Mouse (Mus musculus): ENCODE measurements around the gene Wipf2. TPM values are rescaled to one million over a fixed set of nuclear protein-coding genes. Genes with fewer than 3 reads are reported as not detected.
A peak's percentile ranks its signal among the peaks of the same experiment; 100 is the strongest.

The Wipf2 gene
- polyA plus RNA-seq, 1 experiment from 2014 or later, result 11.2 TPM

DNA sequence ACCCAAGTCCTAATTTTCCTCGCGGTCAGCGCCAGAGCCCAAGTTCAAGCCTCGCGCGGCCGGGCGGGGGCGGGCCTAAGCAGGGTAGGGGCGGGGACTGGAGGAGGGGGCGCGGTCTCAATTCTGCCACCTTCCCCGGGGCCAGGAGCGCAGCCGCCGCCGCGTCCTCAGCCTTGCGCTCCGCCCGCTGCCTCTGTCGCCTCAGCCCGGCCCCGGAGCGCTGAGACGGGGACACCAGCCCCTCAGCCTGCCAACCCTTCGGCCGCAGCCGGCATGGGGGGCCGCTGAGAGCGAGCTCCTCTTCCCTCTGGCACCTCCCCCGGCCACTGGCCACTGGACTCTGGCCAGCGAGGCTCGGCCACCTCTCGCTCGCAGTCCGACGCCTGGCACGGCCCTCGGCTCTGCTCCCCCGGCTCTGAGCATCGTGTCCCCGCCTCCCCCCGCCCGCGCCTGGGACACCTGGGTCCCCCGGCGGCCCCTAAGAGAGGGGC is 26.7 kb upstream of the Wipf2 start, which contains the start of gene Rapgefl1:
Gene Rapgefl1 (plus strand): TSS at position 135 of the 491 bp plus-strand sequence.
- ATAC-seq, result peak; percentile 70
- TF ChIP-seq CTCF (IDR thresholded peaks at IDR 0.05), result no peak
- ChIA-PET POLR2A (interaction anchor here (0.6 to 1.1 kb wide), 5 partner anchors 10 to 48 kb away, joined by 3 to 4 read pairs (median 3); no protein-coding TSS in a partner anchor), CTCF (no interaction called here)
- in situ Hi-C loops (cut with MboI; ENCODE audit: low pct_unique_long_range_greater_than_20kb), result no loop called here
- no peak for DNase-seq (ENCODE audit: low read depth, low spot score)
- H3K27me3 ChIP-seq, result no peaks in the 10 kb centered on the region

DNA sequence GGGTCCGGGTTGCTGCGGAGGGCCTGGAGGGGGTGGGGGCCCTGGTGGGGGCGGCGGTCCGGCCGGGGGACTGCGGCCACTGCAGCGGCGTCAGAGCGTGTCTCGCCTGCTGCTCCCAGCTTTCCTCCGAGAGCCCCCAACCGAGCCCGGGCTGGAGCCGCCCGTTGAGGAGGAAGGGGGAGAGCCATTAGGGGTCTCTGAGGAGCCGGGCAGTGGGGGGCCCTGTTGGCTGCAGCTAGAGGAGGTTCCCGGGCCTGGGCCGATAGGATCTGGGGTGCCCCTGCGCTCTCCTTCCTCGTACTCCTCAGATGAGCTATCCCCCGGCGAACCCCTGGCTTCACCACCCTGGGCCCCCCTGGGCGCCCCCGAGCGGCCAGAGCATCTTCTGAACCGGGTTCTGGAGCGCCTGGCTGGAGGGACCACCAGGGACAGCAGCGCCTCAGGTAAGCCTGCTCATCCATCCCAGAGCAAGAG is 26.2 kb upstream of the Wipf2 start:
- in situ Hi-C loops (cut with MboI; ENCODE audit: low pct_unique_long_range_greater_than_20kb), result no loop called here
- no peak for DNase-seq (ENCODE audit: low read depth, low spot score)
- no peaks in the 10 kb centered on the region for H3K27me3 ChIP-seq
- no peak for TF ChIP-seq CTCF (IDR thresholded peaks at IDR 0.05)
- ChIA-PET CTCF (no interaction called here), POLR2A (interaction anchor here (0.5 to 1.1 kb wide), 6 partner anchors 9 to 49 kb away, joined by 3 to 8 read pairs (median 3); no protein-coding TSS in a partner anchor)
- no peak for ATAC-seq

DNA sequence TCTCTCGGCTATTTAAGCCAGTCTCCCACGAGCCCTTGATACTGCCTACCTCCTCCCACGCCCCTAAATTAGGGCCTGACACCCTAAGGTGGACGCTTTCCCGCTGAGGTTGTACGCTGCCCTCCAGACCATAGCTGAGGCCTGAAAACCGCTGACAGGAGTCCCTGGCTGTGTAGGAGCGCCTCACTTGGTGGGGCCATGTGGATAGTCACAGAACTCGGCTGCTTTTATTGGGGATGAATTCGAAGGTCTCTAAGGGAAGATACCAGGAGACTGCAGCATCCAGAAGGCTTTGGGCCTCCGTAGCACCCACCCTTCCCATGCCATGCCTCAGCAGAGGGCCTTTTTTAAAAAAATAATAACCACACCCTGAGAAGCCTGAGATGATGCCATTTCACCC is 25.5 kb upstream of the Wipf2 start:
- no peaks in the 10 kb centered on the region for H3K27me3 ChIP-seq
- ChIA-PET CTCF (no interaction called here), POLR2A (interaction anchor here (0.5 to 1.1 kb wide), 2 partner anchors 14 to 17 kb away, joined by 3 to 4 read pairs; no protein-coding TSS in a partner anchor)
- ATAC-seq (no peak), DNase-seq (ENCODE audit: low read depth, low spot score) (no peak)
- TF ChIP-seq CTCF (IDR thresholded peaks at IDR 0.05), result no peak
- in situ Hi-C loops (cut with MboI; ENCODE audit: low pct_unique_long_range_greater_than_20kb), result no loop called here

DNA sequence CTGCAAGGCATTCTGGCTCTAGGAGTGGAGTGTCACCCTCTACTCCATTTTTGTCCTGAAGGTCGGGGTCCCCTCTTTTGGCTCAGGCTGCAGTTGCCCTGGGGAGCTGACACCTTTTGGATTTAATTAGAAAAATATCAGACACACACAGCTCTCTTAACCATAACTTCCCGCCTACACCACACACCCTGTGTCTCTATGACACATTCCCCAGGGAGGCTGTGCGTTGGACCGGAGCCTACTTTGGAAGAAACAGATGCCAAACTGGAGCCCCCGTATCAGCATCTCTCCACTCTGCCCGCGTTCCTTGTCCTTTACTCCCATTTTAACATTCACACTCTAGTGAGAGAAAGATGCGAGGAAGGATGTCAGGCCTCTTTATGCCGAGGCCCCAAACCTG is 24.9 kb upstream of the Wipf2 start:
- in situ Hi-C loops (cut with MboI; ENCODE audit: low pct_unique_long_range_greater_than_20kb), result no loop called here
- CTCF ChIA-PET, result no interaction called here
- ATAC-seq (no peak), DNase-seq (ENCODE audit: low read depth, low spot score) (no peak)
- no peaks in the 10 kb centered on the region for H3K27me3 ChIP-seq
- POLR2A ChIA-PET, result interaction anchor here (0.5 kb wide), 1 partner anchor 18 kb away, joined by 4 read pairs; no protein-coding TSS in a partner anchor
- no peak for TF ChIP-seq CTCF (IDR thresholded peaks at IDR 0.05)

DNA sequence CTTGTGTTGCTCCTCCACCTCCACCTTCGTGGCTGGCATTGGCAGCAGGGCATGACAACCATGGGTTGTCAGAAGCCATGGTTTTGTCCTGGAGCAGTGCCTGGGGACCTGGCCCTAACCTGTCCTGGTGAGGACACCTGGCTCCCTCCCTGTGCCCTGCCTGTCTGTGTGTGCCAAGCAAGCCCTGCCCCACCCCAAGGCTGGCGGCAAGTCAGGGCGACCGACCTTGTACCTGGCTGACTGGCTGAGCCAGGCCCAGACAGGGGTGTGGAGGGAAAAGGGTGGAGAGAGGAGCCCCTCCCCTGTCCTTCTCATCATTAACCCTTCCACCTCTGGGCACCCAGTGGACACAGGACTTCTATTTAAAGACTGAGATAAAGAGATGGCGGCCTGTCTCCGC is 24.0 kb upstream of the Wipf2 start:
- ATAC-seq, result no peak
- in situ Hi-C loops (cut with MboI; ENCODE audit: low pct_unique_long_range_greater_than_20kb), result no loop called here
- H3K27me3 ChIP-seq, result no peaks in the 10 kb centered on the region
- CTCF ChIA-PET, result no interaction called here
- POLR2A ChIA-PET, result no interaction called here
- no peak for DNase-seq (ENCODE audit: low read depth, low spot score)
- TF ChIP-seq CTCF (IDR thresholded peaks at IDR 0.05), result no peak

DNA sequence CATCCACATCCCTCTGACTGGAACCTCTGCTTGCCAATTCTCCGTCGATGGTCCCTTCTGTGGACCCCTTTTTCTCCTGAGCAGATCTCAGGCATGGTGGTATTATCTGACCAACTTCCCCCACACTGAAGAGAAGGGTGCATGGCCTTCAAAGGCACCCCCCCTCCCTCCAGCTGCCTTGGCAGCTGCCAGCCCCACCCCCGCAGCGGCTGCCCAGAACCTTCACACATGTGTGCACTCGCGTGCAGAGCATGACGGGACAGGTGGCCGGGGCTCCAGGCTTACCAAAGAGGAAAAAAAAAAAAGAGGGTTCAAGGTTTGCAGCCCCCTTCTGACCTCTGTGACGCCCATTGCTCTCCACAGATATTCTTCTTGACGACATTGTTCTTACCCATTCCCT is 23.5 kb upstream of the Wipf2 start:
- POLR2A ChIA-PET, result interaction anchor here (0.7 kb wide), 1 partner anchor 9 kb away, joined by 3 read pairs; no protein-coding TSS in a partner anchor
- H3K27me3 ChIP-seq, result no peaks in the 10 kb centered on the region
- in situ Hi-C loops (cut with MboI; ENCODE audit: low pct_unique_long_range_greater_than_20kb), result no loop called here
- no peak for TF ChIP-seq CTCF (IDR thresholded peaks at IDR 0.05)
- CTCF ChIA-PET, result no interaction called here
- ATAC-seq (no peak), DNase-seq (ENCODE audit: low read depth, low spot score) (no peak)

DNA sequence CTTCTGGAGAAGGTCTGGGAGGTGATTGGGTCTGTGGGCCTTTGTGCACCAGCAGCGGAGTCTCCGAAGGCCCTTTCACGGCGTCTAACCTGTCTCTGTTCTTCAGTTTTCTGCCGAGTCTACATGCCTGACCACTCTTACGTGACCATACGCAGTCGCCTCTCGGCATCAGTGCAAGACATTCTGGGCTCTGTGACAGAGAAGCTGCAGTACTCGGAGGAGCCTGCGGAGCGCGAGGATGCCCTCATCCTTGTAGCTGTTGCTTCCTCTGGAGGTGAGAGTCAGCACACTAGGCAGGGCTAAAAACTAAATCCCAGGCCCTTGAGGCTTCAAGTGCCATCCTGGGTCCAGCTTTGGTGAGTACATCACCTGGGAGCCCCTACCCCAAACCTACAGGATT is 17.4 kb upstream of the Wipf2 start:
- H3K27me3 ChIP-seq, result no peaks in the 10 kb centered on the region
- POLR2A ChIA-PET, result interaction anchor here (0.8 to 1.6 kb wide), 2 partner anchors 9 to 12 kb away, joined by 3 to 4 read pairs; partner anchors contain the start of gene Rapgefl1
- ATAC-seq, result no peak
- in situ Hi-C loops (cut with MboI; ENCODE audit: low pct_unique_long_range_greater_than_20kb), result no loop called here
- CTCF ChIA-PET, result interaction anchor here (2.5 kb wide), 1 partner anchor 10 kb away, joined by 4 read pairs; no protein-coding TSS in a partner anchor
- no peak for TF ChIP-seq CTCF (IDR thresholded peaks at IDR 0.05)
- no peak for DNase-seq (ENCODE audit: low read depth, low spot score)

DNA sequence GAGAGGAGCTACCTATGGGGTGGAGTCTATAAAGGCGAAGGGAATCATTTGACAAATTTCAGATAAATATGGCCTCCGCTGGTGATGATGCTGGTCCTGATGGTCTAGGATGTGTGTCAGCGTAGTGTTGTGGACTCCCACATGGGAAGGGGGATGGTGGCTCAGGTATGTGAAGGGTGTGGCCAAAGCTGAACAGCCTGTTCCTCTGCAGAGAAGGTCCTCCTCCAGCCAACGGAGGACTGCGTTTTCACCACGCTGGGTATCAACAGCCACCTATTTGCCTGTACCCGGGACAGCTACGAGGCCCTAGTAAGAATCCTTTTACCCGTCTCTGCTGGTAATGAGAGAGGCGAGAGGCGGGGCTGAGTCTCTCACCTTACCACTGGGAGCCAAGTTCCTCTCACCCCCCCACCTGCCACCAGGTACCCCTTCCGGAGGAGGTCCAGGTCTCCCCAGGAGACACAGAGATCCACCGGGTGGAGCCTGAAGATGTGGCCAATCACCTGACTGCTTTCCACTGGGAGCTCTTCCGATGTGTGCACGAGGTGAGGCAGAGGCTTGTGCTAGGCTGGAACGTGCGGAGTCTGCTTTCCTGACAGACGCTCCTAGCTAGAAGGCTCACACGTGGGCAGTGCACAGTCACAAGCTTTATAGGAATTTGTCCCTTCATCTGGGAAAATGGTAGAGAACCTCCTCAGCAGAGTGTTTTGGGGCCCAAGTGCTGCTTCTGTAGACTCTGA is 16.4 kb upstream of the Wipf2 start:
- TF ChIP-seq CTCF (IDR thresholded peaks at IDR 0.05), result no peak
- ATAC-seq (no peak), DNase-seq (ENCODE audit: low read depth, low spot score) (no peak)
- POLR2A ChIA-PET, result interaction anchor here (1.6 kb wide), 1 partner anchor 10 kb away, joined by 4 read pairs; the partner anchor contains the start of gene Rapgefl1
- in situ Hi-C loops (cut with MboI; ENCODE audit: low pct_unique_long_range_greater_than_20kb), result no loop called here
- CTCF ChIA-PET, result interaction anchor here (2.5 kb wide), 1 partner anchor 9 kb away, joined by 4 read pairs; no protein-coding TSS in a partner anchor
- no peaks in the 10 kb centered on the region for H3K27me3 ChIP-seq

DNA sequence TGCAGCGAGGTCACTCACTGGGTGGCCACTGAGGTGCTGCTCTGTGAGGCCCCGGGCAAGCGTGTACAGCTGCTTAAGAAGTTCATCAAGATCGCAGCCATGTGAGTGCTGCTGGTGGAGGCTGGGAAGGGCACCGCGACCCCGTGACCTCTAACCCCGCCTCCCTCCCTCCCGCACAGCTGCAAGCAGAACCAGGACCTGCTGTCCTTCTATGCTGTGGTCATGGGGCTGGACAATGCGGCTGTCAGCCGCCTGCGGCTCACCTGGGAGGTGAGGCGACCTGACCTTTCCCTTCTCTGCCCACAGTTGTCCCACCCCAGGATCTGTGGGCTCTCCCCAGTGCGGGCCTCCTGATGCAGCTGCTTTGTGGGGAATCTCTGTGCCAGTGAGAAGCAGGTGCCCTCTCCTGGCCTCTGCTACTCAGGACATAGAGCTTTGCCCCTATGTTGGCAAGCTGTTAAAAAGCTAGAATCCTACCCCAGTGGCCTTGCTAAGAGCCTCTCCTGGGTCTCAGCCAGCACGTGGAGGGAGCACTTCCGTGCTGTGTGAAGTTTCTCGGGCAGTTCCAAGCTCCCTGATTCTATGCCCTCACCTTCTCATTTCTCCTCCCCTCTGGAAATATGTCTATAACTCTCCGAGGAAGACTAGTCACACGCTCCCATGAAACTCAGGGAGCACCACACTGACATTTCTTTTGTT is 14.1 kb upstream of the Wipf2 start:
- in situ Hi-C loops (cut with MboI; ENCODE audit: low pct_unique_long_range_greater_than_20kb), result no loop called here
- POLR2A ChIA-PET, result interaction anchor here (0.6 kb wide), 1 partner anchor 9 kb away, joined by 3 read pairs; no protein-coding TSS in a partner anchor
- no peak for ATAC-seq
- CTCF ChIA-PET, result no interaction called here
- no peak for DNase-seq (ENCODE audit: low read depth, low spot score)
- no peak for TF ChIP-seq CTCF (IDR thresholded peaks at IDR 0.05)
- H3K27me3 ChIP-seq, result no peaks in the 10 kb centered on the region

Data from Patski (cell line).